Mouse (Mus musculus) spleen, adult 2 months (tissue): ENCODE data around the gene Atp2a3.

Experiments
- CTCF ChIP-seq: fragments of 200-500 bp; IDR thresholded peaks from 2 replicates; pipeline ENCODE4 v1.5.1; 2011; ENCODE audit warnings: mild to moderate bottlenecking, inconsistent platforms; ENCODE audit not compliant: insufficient read depth, insufficient read length, insufficient replicate concordance; ENCODE audit errors: extremely low read depth
- POLR2A ChIP-seq: fragments of 200-500 bp; IDR thresholded peaks from 2 replicates; pipeline ENCODE4 v1.6.1; 2011; ENCODE audit warnings: low read depth, low read length, inconsistent platforms

GRCm38 (mm10) chr11:72962378-72962777 lies 1.4 kb downstream of the Atp2a3 start:
- TF ChIP-seq POLR2A (no peak), CTCF (no peak)
